Mouse (Mus musculus) left cerebral cortex, adult 18-20 months (tissue): ENCODE measurements at regions not wholly inside any gene's neighbourhood (a gene's known extent, or its start where the extent isn't known, plus 50 kb on each side); places are given as distances from the start of the nearest gene placed in this dataset.
A peak's percentile ranks its signal among the peaks of the same experiment; 100 is the strongest.

Experiments
- DNase-seq, 2 experiments: peaks; one replicate each; pipeline ENCODE4 v3.0.0; 2021 to 2022; ENCODE audit warnings: low spot score in 2 of 2, mixed read lengths in 1 of 2

DNA sequence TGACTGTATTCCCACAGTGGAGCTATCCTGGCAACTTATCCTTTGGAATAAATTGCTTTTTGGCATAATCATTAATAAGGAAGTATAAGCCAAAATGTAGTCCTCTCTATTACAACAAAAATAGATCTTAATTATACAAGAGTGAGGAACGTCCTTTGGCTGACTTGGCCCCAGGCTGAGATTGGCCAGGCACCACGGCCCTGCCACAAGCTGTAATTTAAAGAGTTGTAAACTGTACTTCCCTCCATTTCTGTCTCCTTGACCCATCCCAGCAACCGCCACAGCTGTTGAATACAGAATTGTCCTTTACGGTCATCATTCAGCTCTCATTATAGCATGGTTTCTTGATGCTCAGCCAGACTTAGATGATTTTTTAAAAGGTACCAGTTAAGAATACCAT is 119.6 kb upstream of the Smad1 start:
- DNase-seq = no peak

DNA sequence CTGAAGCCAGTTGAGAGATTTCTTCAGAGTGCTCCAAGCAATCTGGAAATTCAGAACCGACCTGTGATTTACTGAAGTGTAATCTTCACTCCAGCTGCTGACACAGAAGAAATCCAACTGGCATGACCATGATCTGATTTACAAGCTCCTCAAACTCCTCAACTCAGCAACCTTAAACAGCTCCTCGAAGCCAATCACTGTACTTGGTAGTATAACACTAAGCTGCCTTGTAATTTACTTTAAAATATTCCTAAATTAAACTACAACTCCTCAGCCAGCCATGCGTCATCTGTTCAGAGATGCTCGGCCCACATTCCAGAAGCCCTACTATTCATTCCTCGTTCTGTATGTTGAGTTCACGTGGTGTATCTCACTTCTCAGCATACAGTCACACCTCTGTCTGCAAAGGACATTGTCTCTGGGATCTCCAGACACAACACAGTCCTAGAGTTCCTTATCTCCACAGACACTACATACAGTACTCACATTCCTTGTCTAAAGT is 116.0 kb upstream of the Smad1 start:
- peak in 1 of 2 experiments; percentile 17 for DNase-seq

DNA sequence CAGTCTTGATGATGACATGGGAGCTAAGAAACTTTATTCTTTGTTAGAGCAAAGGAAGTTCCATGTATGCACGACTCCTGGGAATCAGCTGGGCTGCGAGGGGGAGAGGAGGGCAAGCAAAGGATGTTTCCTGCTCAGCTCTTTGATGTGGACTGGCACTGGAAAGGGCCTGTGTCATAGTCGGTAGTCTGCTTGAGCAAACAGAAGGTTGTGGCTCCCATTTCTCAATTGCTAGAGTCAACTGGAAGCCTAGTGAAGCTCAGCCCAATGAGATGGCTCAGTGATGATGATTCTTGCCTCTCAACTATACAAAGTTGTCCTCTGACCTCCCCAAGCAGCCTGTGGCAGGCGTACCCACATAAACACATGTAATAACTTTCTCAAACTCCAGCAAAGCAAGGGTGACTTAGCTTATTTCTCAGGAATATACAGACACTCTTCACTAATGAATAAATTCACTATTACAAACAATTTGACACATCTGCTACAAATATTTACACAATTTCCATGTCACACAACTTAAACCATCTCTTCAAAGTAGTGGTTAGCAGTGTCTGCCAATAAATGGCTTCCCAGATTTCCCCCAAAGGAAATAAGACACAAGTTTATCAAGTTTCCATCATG is 115.4 kb upstream of the Smad1 start:
- no peak for DNase-seq

DNA sequence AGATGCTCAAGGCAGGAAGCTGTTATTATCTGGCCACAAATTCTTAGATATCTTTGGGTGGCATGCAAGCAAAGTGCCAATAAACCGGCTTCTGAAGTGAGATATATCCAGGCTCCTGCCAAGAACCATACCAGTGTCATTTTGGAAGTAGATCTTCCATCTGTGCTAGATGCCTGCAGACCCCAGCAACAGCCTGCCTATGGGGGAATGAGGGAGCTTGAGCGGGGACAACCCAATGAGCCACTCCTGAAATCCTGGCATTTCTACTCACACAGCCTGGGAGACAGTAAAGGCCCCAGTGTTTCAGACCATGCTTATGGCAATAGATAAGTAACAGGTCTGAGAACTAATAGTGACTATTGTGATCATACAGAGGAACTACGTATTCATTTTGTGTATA is 109.3 kb upstream of the Smad1 start:
- DNase-seq = no peak

DNA sequence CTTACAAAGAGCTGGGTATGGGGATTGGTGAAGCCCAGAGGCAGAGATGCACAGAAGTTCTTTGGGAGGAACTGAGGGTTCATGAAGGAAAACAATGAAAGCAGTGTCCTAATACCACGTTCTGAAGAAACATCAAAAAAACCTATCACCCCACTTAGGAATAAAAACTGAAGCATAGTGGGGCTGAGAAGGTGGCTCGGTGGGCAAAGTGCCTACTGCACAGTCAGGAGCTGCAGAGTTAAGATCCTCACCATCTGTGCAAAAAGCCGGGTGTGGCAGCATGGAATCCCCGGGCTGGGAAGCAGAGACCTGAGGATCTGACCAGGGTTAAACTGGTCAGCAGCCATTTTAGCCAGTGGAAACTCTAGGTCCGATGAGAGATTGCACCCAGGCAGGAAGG is 106.1 kb upstream of the Smad1 start:
- DNase-seq = no peak

DNA sequence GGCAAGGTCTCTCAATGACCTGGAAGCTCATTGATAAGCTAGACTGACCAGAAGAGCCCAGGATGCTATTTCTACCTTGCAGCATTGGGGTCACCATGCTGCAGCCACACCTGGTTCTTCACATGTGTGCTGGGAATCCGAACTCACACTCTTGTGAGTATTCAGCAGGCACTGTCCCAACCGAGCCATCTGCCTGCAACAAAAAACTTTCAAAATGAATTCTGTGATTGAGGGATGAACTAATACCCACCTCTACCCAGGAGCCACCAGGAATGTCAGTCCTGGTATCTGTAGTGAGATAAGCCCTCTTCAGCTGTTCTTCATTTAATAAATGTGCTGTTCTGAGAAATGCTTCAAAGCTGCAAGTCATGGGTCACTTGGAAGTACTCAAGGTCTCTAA is 104.6 kb upstream of the Smad1 start:
- DNase-seq = no peak

DNA sequence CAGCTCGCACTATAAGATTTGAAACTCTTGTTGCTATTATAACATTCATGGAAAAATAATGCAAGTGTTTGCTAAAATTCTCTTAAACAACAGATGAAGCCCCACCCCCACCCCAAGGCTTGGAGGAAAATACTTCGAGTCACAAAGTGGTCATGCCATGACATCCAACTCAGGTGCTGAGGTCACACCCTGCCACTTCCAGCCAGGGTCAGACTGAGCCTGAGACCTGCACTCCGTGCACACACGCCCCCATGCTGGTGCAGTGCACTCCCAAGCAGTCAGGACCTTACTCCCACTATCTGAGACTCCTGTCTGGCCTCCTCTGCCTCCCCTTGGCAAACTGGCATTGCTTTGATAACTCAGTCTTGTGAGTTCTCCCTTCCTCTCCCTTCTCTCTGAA is 102.7 kb upstream of the Smad1 start:
- no peak for DNase-seq

DNA sequence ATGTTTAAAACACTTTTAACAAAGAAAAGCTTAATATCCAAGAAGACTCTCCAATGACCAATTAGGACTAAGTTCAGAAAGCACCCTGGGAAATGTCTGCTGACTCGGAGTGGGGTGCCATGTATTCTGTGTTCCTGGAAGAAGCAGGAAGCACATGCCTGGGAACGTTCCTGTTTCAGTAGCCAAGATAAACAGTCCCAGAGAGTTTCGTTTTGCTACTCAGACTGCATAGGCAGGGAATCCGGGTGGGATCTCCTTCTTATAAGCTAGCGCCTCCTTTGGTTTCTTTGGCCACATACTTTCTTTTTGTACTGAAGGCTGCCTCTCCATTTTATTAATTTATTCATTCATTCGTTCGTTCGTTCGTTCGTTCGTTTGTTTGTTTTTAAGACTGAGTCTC is 101.9 kb upstream of the Smad1 start:
- DNase-seq = no peak

DNA sequence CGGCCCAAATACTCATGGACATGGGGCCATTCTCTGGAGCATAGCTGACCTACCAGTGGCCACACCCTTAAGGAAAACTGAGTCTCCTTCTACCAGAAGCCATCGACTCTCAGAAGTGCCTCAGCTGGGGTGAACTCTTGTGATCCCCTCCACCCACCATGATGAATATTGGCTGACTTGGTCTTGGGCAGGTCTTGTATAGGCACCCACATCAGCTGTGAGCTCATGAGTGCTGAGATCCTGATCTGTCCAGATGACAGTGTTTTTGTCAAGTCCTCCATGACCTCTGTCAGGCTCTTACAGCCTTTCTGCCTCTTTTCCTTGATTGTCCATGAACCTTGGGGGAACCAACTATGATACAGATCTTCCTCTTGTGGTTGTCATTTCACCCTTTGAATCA is 99.9 kb upstream of the Smad1 start:
- no peak for DNase-seq

DNA sequence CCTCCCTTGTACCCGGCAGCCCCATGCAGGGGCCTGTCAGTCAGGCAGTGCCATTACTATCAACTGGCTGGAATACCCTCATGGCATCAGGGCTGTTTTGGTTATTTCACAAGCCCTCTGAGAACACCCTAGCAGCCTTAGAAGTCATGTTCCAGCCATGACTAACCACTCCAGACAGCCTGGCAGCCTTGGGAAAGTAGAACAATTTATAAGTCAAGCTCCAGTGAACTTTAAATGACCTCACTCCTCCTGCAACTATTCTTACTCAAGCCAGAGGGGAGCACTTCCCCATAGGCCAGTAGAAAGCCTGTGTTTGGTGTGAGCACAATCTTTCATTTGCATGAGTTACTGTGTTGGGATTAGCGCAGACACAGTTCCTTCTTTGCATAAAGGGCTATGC is 99.3 kb upstream of the Smad1 start:
- DNase-seq = no peak

DNA sequence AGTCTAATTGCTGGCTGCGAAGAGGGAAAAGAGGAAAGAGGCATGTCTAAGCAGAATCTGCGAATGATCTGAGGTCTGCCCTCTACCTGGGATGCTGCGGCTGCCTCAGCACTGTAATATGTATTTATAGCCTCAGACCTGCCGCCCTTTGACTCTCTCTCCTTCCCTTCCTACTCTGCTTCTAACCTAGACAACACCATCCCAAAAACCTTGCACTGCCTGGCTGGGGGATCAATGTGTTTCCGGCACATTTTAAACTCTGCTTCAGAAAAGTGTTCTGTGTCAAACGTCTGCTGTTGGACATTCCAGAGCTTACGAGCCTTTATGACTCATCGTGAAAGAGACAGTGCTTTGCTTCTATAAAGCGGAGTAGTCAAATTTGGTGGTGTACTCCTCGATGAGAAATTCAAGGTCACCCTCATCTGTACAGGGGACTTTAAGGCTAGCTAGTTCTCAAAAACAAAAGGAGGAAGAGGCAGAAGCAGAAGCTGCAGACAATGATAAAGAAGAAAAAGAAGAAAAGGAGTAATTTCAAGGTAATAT is 91.9 kb upstream of the Smad1 start:
- DNase-seq = no peak

DNA sequence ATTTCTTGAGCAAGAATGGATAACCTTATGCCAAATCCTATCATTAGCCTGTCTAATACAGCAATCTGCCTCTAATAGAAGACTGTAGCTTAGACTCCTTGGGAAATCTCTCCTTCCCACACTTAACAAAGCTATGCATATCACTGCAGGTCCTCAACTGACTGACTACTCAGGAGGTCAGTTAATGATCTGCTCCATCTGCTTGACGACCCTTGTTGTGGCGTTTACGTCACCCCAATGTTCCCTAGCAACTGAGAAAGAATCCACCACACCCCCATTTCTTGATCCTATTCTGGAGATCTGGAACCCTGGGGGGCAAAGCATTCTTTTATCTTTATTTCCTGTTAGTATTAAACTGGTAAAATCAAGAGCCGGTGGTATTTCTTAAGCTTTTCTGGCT is 91.4 kb upstream of the Smad1 start:
- no peak for DNase-seq

DNA sequence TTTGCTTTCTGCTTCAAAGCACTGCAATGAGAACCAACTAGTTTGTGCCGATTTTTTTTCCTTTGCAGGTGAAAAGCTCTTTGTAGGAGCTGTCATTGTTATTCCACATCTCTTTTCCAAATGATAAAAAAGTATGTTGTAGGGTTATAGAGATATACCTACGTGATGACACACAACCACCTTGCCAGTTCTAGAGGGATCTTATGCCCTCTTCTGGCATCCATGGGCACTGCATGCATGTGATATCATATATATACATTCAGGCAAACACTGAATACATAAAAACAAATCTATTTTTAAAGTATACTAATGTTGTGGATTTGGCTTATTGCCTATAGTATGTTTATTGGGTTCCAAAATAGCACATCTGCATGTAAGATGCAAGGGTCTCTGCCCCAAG is 89.5 kb upstream of the Smad1 start:
- peak in 1 of 2 experiments; percentile 19 for DNase-seq

DNA sequence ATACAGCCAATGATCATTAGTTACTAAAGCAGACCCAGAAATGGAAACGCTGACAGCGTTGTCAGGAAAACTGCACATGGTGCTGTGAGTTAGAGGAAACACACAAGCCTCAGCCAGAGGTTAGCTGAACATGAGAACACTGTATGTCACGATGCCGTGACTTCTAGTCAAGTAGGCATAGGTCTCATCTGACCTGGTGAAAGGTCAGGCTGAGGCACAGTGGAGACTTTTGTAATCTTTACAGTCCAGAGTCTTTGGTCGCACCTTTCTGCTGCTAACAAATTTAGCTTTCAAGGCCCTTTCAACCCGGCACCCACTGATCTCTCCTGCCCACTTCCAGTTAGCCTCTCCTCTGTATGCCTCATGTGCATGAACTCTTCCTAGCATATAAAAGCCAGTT is 88.3 kb upstream of the Smad1 start:
- DNase-seq = no peak

DNA sequence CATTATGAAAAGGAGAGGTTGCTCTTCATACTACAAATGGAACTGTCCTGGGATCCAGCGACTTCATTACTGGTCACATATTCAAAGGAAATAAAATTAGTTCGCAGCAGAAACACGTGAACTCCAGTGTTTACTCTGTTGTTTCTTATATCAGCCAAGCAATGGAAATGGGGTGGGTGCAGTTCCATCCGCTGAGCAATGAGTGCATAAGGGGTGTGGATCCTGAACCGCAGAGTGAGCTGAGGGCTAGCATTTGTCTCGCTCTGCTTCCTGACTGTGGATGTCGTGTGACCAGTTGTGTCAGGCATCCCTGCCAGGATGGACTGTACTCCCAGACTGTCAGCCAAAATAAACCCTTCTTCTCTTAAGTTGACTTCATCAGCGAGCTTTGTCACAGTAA is 80.0 kb upstream of the Smad1 start:
- DNase-seq = no peak

DNA sequence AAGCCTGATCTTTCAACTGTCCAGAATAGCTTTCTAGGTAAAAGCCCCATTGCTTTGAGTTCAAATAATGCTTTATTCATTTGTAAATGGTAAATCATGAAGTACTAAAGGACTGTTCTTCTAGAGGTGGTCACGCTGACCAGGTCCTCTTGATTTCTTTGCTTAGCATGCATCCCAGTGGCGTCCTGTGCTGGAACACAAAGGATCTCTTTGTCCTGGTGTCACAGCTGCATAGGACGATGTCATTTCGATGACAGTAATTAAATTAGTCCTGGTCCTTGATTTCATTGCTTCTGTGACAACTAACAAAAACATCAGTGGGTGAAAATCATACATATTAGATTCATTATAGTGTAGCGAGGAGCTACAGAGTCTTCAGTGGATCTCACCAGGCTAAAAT is 76.7 kb upstream of the Smad1 start:
- DNase-seq = no peak

DNA sequence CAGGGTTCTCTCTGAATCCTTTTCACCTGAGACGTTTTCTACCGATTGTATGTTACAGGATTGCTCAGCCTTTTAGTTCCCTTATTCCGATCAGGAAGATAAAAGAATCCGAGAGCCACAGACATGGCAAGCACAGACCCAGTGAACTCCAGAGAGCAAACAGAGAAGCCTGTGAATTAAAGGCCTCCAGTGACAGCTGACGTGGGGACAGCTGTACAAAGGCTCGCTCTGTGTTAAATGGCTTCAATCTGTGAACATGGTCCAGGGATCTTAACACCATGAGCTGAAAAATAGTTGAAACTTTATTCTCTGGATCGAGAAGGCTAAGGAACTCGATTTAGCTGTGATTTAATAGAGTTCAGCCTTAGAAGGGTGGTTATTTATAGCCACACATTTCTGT is 75.4 kb upstream of the Smad1 start:
- DNase-seq = no peak

DNA sequence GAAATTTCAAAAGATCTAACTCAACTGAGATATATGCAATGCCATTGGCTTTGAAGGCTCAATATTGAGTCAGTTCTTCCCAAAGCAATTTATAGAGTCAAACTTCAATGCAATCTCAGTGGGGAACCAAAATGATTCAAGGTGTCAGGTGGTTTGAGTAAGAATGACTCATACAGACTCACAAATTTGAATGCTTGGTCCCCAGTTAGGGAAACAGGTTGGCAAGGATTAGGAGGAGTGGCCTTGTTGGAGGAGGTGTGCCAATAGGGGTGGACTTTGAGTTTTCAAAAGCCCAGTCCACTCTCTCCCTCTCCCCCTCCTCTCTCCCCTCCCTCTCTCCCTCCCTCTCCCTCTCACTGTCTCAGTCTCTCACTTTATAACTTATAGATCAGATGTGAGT is 52.8 kb upstream of the Smad1 start:
- DNase-seq = no peak

DNA sequence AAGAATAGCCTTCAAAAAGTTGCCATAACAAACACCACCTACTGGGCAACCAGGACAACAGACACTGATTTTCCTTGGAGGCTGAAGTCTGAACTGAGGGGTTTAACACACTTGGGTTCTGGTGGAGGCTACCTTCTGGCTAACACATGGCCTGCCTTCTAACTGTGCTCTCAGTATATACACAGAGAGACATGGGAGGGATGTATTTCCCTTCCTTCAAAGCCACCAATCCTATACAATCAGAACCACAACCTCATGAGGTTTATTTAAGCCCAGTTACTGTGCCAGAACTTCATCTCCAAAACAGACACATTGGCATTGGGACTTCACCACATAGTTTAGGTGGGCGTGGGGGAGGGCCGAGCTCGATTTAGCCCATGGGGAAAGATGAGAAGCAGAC is 50.1 kb upstream of the Smad1 start:
- no peak for DNase-seq
